In genomic region chr4:133256820-133257219, GRCm38 (mm10) we compare ENCODE assay signal across 13 mouse cellular contexts. TPM values are rescaled to one million over a fixed set of nuclear protein-coding genes. Genes with fewer than 3 reads are reported as not detected.
DNase-seq lines count a peak whose midpoint lies in the region; ATAC-seq and TF ChIP-seq lines count a peak whose summit lies in the region.
"Had no signal": no experiment of that assay in that cellular context is flagged by ENCODE, and none has a peak within 500 bp of the region (broad histone marks: within the 10 kb centered on the region; RNA-seq: fewer than 3 reads in every experiment).

No protein-coding gene starts in this region.

- 29% methylated on average over 22 of the region's 24 CpGs for WGBS in forebrain, embryonic 13.5 days
- WGBS in forebrain, embryonic 15.5 days = 16% methylated on average over 24 of the region's 24 CpGs
- 11% methylated on average over 24 of the region's 24 CpGs for WGBS in lung, embryonic 14.5 days
- WGBS in intestine, embryonic 15.5 days = 17% methylated on average over 24 of the region's 24 CpGs
- 39% methylated on average over 24 of the region's 24 CpGs for WGBS in liver, postnatal 0 days (ENCODE audit: insufficient replicate concordance)

- ATAC-seq in forebrain, embryonic 13.5 days = no peak
- no peak for ATAC-seq in forebrain, embryonic 15.5 days (replicated peaks)
- ATAC-seq in lung, embryonic 14.5 days (ENCODE audit: insufficient read depth) = peak; percentile 45; the same call in 1 of the 2 replicates
- ATAC-seq in intestine, embryonic 15.5 days = peak; percentile 62
- peak; percentile 21; the same call in 1 of the 2 replicates for ATAC-seq in liver, postnatal 0 days
- ATAC-seq: Patski had no signal

- no peak overlapping the region for H3K9ac ChIP-seq in forebrain, embryonic 13.5 days
- H3K9ac ChIP-seq in forebrain, embryonic 15.5 days (replicated peaks) = no peak overlapping the region
- H3K9ac ChIP-seq in lung, embryonic 14.5 days = no peak overlapping the region
- 0 out of 2 replicates have a peak overlapping the region, but pooled peaks have one; percentile 10 for H3K9ac ChIP-seq in intestine, embryonic 15.5 days
- H3K9ac ChIP-seq in liver, postnatal 0 days (replicated peaks) = no peak overlapping the region
- H3K9ac ChIP-seq: liver, embryonic 14.5 days had no signal

- H3K4me1 ChIP-seq in forebrain, embryonic 13.5 days = peaks cover 5% of the 10 kb centered on the region; the same call in 1 of the 2 replicates
- H3K4me1 ChIP-seq in forebrain, embryonic 15.5 days = no peaks in the 10 kb centered on the region
- H3K4me1 ChIP-seq in lung, embryonic 14.5 days (ENCODE audit: insufficient read depth) = no peaks in the 10 kb centered on the region
- H3K4me1 ChIP-seq in intestine, embryonic 15.5 days (replicated peaks) = peaks cover 13% of the 10 kb centered on the region
- no peaks in the 10 kb centered on the region for H3K4me1 ChIP-seq in liver, postnatal 0 days (ENCODE audit: insufficient read depth)

- no peak for TF ChIP-seq CTCF in lung, embryonic 14.5 days (IDR thresholded peaks at IDR 0.05; ENCODE audit: low read depth)
- no peak for TF ChIP-seq CTCF in liver, postnatal 0 days (IDR thresholded peaks at IDR 0.05; ENCODE audit: low read depth)

- no peak for TF ChIP-seq EP300 in liver, postnatal 0 days (IDR thresholded peaks at IDR 0.05; ENCODE audit: low read depth)

- H3K9me3 ChIP-seq in forebrain, embryonic 13.5 days (replicated peaks) = no peaks in the 10 kb centered on the region
- no peaks in the 10 kb centered on the region for H3K9me3 ChIP-seq in forebrain, embryonic 15.5 days
- no peaks in the 10 kb centered on the region for H3K9me3 ChIP-seq in lung, embryonic 14.5 days (ENCODE audit: low read depth, low read length)
- H3K9me3 ChIP-seq in intestine, embryonic 15.5 days = no peaks in the 10 kb centered on the region
- H3K9me3 ChIP-seq in liver, postnatal 0 days (ENCODE audit: low read length) = no peaks in the 10 kb centered on the region

- no peak overlapping the region for H3K27ac ChIP-seq in forebrain, embryonic 13.5 days
- H3K27ac ChIP-seq in forebrain, embryonic 15.5 days (replicated peaks) = no peak overlapping the region
- no peak overlapping the region for H3K27ac ChIP-seq in lung, embryonic 14.5 days (ENCODE audit: low read depth)
- H3K27ac ChIP-seq in intestine, embryonic 15.5 days = no peak overlapping the region
- no peak overlapping the region for H3K27ac ChIP-seq in liver, postnatal 0 days (ENCODE audit: low read depth)
- H3K27ac ChIP-seq: gastrocnemius, adult 2 months; liver, embryonic 14.5 days had no signal

- no peak overlapping the region for H3K4me3 ChIP-seq in forebrain, embryonic 13.5 days
- no peak overlapping the region for H3K4me3 ChIP-seq in forebrain, embryonic 15.5 days
- H3K4me3 ChIP-seq in lung, embryonic 14.5 days (ENCODE audit: low read depth, low read length) = 0 out of 2 replicates have a peak overlapping the region, but pooled peaks have one; percentile 12
- no peak overlapping the region; the same call in 1 of the 2 replicates for H3K4me3 ChIP-seq in intestine, embryonic 15.5 days (replicated peaks)
- H3K4me3 ChIP-seq in liver, postnatal 0 days (ENCODE audit: low read depth, low read length) = no peak overlapping the region
- H3K4me3 ChIP-seq: gastrocnemius, adult 2 months; myocyte had no signal

- H3K4me2 ChIP-seq in forebrain, embryonic 13.5 days = 0 out of 2 replicates have a peak overlapping the region, but pooled peaks have one; percentile 7
- no peak overlapping the region for H3K4me2 ChIP-seq in forebrain, embryonic 15.5 days (replicated peaks)
- H3K4me2 ChIP-seq in lung, embryonic 14.5 days = peak overlapping the region; percentile 36
- peak overlapping the region; percentile 51 for H3K4me2 ChIP-seq in intestine, embryonic 15.5 days (replicated peaks)
- H3K4me2 ChIP-seq in liver, postnatal 0 days (ENCODE audit: low read depth, low read length) = peak overlapping the region; percentile 45

- H3K36me3 ChIP-seq in forebrain, embryonic 13.5 days (ENCODE audit: poor library complexity, severe bottlenecking) = no peaks in the 10 kb centered on the region
- no peaks in the 10 kb centered on the region for H3K36me3 ChIP-seq in forebrain, embryonic 15.5 days
- no peaks in the 10 kb centered on the region for H3K36me3 ChIP-seq in lung, embryonic 14.5 days (ENCODE audit: insufficient read depth)
- no peaks in the 10 kb centered on the region for H3K36me3 ChIP-seq in intestine, embryonic 15.5 days
- H3K36me3 ChIP-seq in liver, postnatal 0 days (replicated peaks; ENCODE audit: insufficient read depth, low read length) = peaks cover 9% of the 10 kb centered on the region

- peak; percentile 35 for DNase-seq in lung, embryonic 14.5 days
- no peak for DNase-seq in lung, postnatal 36 days
- DNase-seq in liver, postnatal 0 days = no peak
- DNase-seq in cerebellum, adult 18-20 months = no peak
- DNase-seq in frontal cortex, adult 2 months (ENCODE audit: extremely low spot score in 1 of 2, low spot score in 1 of 2) = no peak
- DNase-seq: gastrocnemius, adult 2 months; right cerebral cortex, postnatal 14 days had no signal

- H3K27me3 ChIP-seq in forebrain, embryonic 13.5 days = peaks cover 46% of the 10 kb centered on the region
- H3K27me3 ChIP-seq in forebrain, embryonic 15.5 days = peaks cover 21% of the 10 kb centered on the region
- H3K27me3 ChIP-seq in lung, embryonic 14.5 days (ENCODE audit: insufficient read depth, low read length) = peaks cover 19% of the 10 kb centered on the region
- H3K27me3 ChIP-seq in intestine, embryonic 15.5 days (replicated peaks) = peaks cover 17% of the 10 kb centered on the region
- peaks cover 5% of the 10 kb centered on the region; the same call in 1 of the 2 replicates for H3K27me3 ChIP-seq in liver, postnatal 0 days (ENCODE audit: insufficient read depth, low read length)
- H3K27me3 ChIP-seq: Patski had no signal

RNA-seq across cellular contexts. Expression of gene Sytl1, which starts 6.1 kb away (rescaled TPM):
- polyA plus RNA-seq in forebrain, embryonic 13.5 days (2015; fragmentation: Nextera tagmentation; extraction: Ambion mirVana) = 0.43 and 0.59 TPM in 2 replicates
- 0.29 and 0.61 TPM in 2 replicates for polyA plus RNA-seq in forebrain, embryonic 15.5 days (2015; fragmentation: Nextera tagmentation; extraction: Ambion mirVana)
- 0.73 and 0.84 TPM in 2 replicates for polyA plus RNA-seq in lung, embryonic 14.5 days (2014; fragmentation: Nextera tagmentation; extraction: Ambion mirVana)
- polyA plus RNA-seq in intestine, embryonic 15.5 days (2015; fragmentation: Nextera tagmentation; extraction: Ambion mirVana) = 2.7 and 3.0 TPM in 2 replicates
- 1.0 and 1.3 TPM in 2 replicates for polyA plus RNA-seq in liver, postnatal 0 days (2015; fragmentation: Nextera tagmentation; extraction: Ambion mirVana)
- 1.2 and 1.6 TPM in 2 replicates for polyA plus RNA-seq in frontal cortex, adult 2 months (2012; rRNA removed)

RNA-seq across cellular contexts. Expression of gene Map3k6, which starts 16.2 kb away (rescaled TPM):
- polyA plus RNA-seq in forebrain, embryonic 13.5 days (2015; fragmentation: Nextera tagmentation; extraction: Ambion mirVana) = 0.92 and 1.0 TPM in 2 replicates
- 1.7 and 1.8 TPM in 2 replicates for polyA plus RNA-seq in forebrain, embryonic 15.5 days (2015; fragmentation: Nextera tagmentation; extraction: Ambion mirVana)
- polyA plus RNA-seq in lung, embryonic 14.5 days (2014; fragmentation: Nextera tagmentation; extraction: Ambion mirVana) = 2.0 and 2.2 TPM in 2 replicates
- 3.0 and 3.2 TPM in 2 replicates for polyA plus RNA-seq in intestine, embryonic 15.5 days (2015; fragmentation: Nextera tagmentation; extraction: Ambion mirVana)
- 1.2 and 1.3 TPM in 2 replicates for polyA plus RNA-seq in liver, postnatal 0 days (2015; fragmentation: Nextera tagmentation; extraction: Ambion mirVana)
- 3.9 and 4.0 TPM in 2 replicates for polyA plus RNA-seq in frontal cortex, adult 2 months (2012; rRNA removed)

RNA-seq across cellular contexts. Expression of gene Tmem222, which starts 20.8 kb away (rescaled TPM):
- polyA plus RNA-seq in forebrain, embryonic 13.5 days (2015; fragmentation: Nextera tagmentation; extraction: Ambion mirVana) = 85.8 and 94.5 TPM in 2 replicates
- 107 and 112 TPM in 2 replicates for polyA plus RNA-seq in forebrain, embryonic 15.5 days (2015; fragmentation: Nextera tagmentation; extraction: Ambion mirVana)
- polyA plus RNA-seq in lung, embryonic 14.5 days (2014; fragmentation: Nextera tagmentation; extraction: Ambion mirVana) = 86.5 and 88.1 TPM in 2 replicates
- polyA plus RNA-seq in intestine, embryonic 15.5 days (2015; fragmentation: Nextera tagmentation; extraction: Ambion mirVana) = 68.7 and 72.2 TPM in 2 replicates
- polyA plus RNA-seq in liver, postnatal 0 days (2015; fragmentation: Nextera tagmentation; extraction: Ambion mirVana) = 29.6 and 30.8 TPM in 2 replicates
- 152 and 156 TPM in 2 replicates for polyA plus RNA-seq in frontal cortex, adult 2 months (2012; rRNA removed)

RNA-seq across cellular contexts. Expression of gene Gpr3, which starts 44.5 kb away (rescaled TPM):
- polyA plus RNA-seq in forebrain, embryonic 13.5 days (2015; fragmentation: Nextera tagmentation; extraction: Ambion mirVana) = 0.33 and 0.57 TPM in 2 replicates
- polyA plus RNA-seq in forebrain, embryonic 15.5 days (2015; fragmentation: Nextera tagmentation; extraction: Ambion mirVana) = 0.48 and 0.55 TPM in 2 replicates
- 0.18 TPM in 1 of 2 replicates, not detected in the other for polyA plus RNA-seq in lung, embryonic 14.5 days (2014; fragmentation: Nextera tagmentation; extraction: Ambion mirVana)
- 0.06 and 0.14 TPM in 2 replicates for polyA plus RNA-seq in intestine, embryonic 15.5 days (2015; fragmentation: Nextera tagmentation; extraction: Ambion mirVana)
- polyA plus RNA-seq in liver, postnatal 0 days (2015; fragmentation: Nextera tagmentation; extraction: Ambion mirVana) = not detected in 2 replicates
- polyA plus RNA-seq in frontal cortex, adult 2 months (2012; rRNA removed) = 8.9 and 14.7 TPM in 2 replicates
- polyA plus RNA-seq: liver, embryonic 14.5 days had no signal

RNA-seq across cellular contexts. Expression of gene Cd164l2, which starts 44.9 kb away (rescaled TPM):
- 0.17 and 0.30 TPM in 2 replicates for polyA plus RNA-seq in forebrain, embryonic 13.5 days (2015; fragmentation: Nextera tagmentation; extraction: Ambion mirVana)
- polyA plus RNA-seq in forebrain, embryonic 15.5 days (2015; fragmentation: Nextera tagmentation; extraction: Ambion mirVana) = 0.38 and 0.87 TPM in 2 replicates
- 5.0 and 7.4 TPM in 2 replicates for polyA plus RNA-seq in lung, embryonic 14.5 days (2014; fragmentation: Nextera tagmentation; extraction: Ambion mirVana)
- polyA plus RNA-seq in intestine, embryonic 15.5 days (2015; fragmentation: Nextera tagmentation; extraction: Ambion mirVana) = 2.7 and 2.8 TPM in 2 replicates
- polyA plus RNA-seq in liver, postnatal 0 days (2015; fragmentation: Nextera tagmentation; extraction: Ambion mirVana) = 0.25 and 0.39 TPM in 2 replicates
- polyA plus RNA-seq in frontal cortex, adult 2 months (2012; rRNA removed) = 8.1 and 9.9 TPM in 2 replicates

Comparison
In these comparisons a context has a peak if more than half of its experiments do, and no peak if none do; other contexts are left out.
1. ATAC-seq: peak in lung, embryonic 14.5 days (single experiment), intestine, embryonic 15.5 days (single experiment) and liver, postnatal 0 days (single experiment); none in forebrain, embryonic 13.5 days (single experiment) and forebrain, embryonic 15.5 days (single experiment).